Mouse (Mus musculus) gastrocnemius, adult 2 months (tissue): ENCODE data around the gene Lrrc42. TPM values are rescaled to one million over a fixed set of nuclear protein-coding genes. Genes with fewer than 3 reads are reported as not detected.
A peak's percentile ranks its signal among the peaks of the same experiment; 100 is the strongest.

Experiments used
- DNase-seq: peaks from one replicate; pipeline ENCODE4 v3.0.0; 2022
- H3K27ac ChIP-seq: fragments of 200-600 bp; 2 replicates; pipeline ENCODE4 v1.8.1; 2022; ENCODE audit warnings: mild to moderate bottlenecking
- H3K4me3 ChIP-seq: fragments of 200-600 bp; 2 replicates; pipeline ENCODE4 v1.8.1; 2022; ENCODE audit warnings: mild to moderate bottlenecking, moderate library complexity
- CTCF ChIP-seq: fragments of 200-600 bp; IDR thresholded peaks from 2 replicates; pipeline ENCODE4 v1.8.1; 2022; ENCODE audit warnings: antibody characterized with exemption, mild to moderate bottlenecking, moderate library complexity
- intact Hi-C: fragments of 180-260 bp; cut with DNase I; formaldehyde crosslinking; loops from one replicate; pipeline ENCODE4 v1.15.1; 2025
- total RNA-seq, 2 experiments: library from RNA; stranded (reverse); gene quantifications; 2 replicates each; pipeline ENCODE4 v1.2.3; 2021

Lrrc42 gene
- total RNA-seq, 2 experiments from 2014 or later: 8.0 to 8.2 TPM

GRCm38 (mm10) chr4:107245368-107245767 is 8.0 kb downstream of the Lrrc42 start:
- Histone ChIP-seq H3K4me3 (no peak overlapping the region), H3K27ac (no peak overlapping the region)
- intact Hi-C loops: no loop called here
- TF ChIP-seq CTCF: no peak
- DNase-seq: no peak

GRCm38 (mm10) chr4:107243365-107244333 is 9.7 kb downstream of the Lrrc42 start:
- DNase-seq: no peak
- TF ChIP-seq CTCF: no peak
- Histone ChIP-seq H3K27ac (peak overlapping the region; percentile 16; the same call in 1 of the 2 replicates), H3K4me3 (no peak overlapping the region)
- intact Hi-C loops: loop anchor here (5.0 kb wide), 1 partner anchor 46 kb away; no protein-coding TSS in a partner anchor

- intact Hi-C loops: loop anchor here (5.0 kb wide), 1 partner anchor 43 kb away; no protein-coding TSS in a partner anchor
- Histone ChIP-seq H3K4me3 (no peak overlapping the region), H3K27ac (no peak overlapping the region)
- DNase-seq: no peak
- no peak for TF ChIP-seq CTCF
Measured at GRCm38 (mm10) chr4:107240196-107240595, 13.1 kb downstream of the Lrrc42 start.

- intact Hi-C loops: no loop called here
- Histone ChIP-seq H3K27ac (no peak overlapping the region), H3K4me3 (no peak overlapping the region)
- no peak for TF ChIP-seq CTCF
- DNase-seq: no peak
Measured at GRCm38 (mm10) chr4:107238253-107238652, 15.1 kb downstream of the Lrrc42 start.

- H3K27ac ChIP-seq: no peak overlapping the region
- no peak for DNase-seq
- intact Hi-C loops: no loop called here
Measured at GRCm38 (mm10) chr4:107232219-107232618, 21.1 kb downstream of the Lrrc42 start.

GRCm38 (mm10) chr4:107226313-107226712 is 27.0 kb downstream of the Lrrc42 start:
- intact Hi-C loops: no loop called here
- no peak for TF ChIP-seq CTCF

More at GRCm38 (mm10) chr4:107232219-107232618, 21.1 kb downstream of the Lrrc42 start:
- no peak for TF ChIP-seq CTCF
- no peak overlapping the region for H3K4me3 ChIP-seq

GRCm38 (mm10) chr4:107223225-107224204 is 29.8 kb downstream of the Lrrc42 start:
- DNase-seq: peak; percentile 73
- H3K4me3 ChIP-seq: no peak overlapping the region
- TF ChIP-seq CTCF: no peak
- intact Hi-C loops: no loop called here
- H3K27ac ChIP-seq: no peak overlapping the region

More at GRCm38 (mm10) chr4:107226313-107226712, 27.0 kb downstream of the Lrrc42 start:
- no peak overlapping the region for H3K27ac ChIP-seq
- no peak overlapping the region for H3K4me3 ChIP-seq
- DNase-seq: no peak

GRCm38 (mm10) chr4:107221524-107221923 is 31.8 kb downstream of the Lrrc42 start:
- intact Hi-C loops: no loop called here
- DNase-seq: no peak
- TF ChIP-seq CTCF: no peak
- no peak overlapping the region for H3K4me3 ChIP-seq
- H3K27ac ChIP-seq: no peak overlapping the region

- intact Hi-C loops: no loop called here
- no peak for DNase-seq
- H3K27ac ChIP-seq: no peak overlapping the region
- H3K4me3 ChIP-seq: no peak overlapping the region
- no peak for TF ChIP-seq CTCF
Measured at GRCm38 (mm10) chr4:107217574-107217973, 35.8 kb downstream of the Lrrc42 start.

GRCm38 (mm10) chr4:107213279-107214011 is 39.9 kb downstream of the Lrrc42 start:
- H3K27ac ChIP-seq: no peak overlapping the region
- no peak for TF ChIP-seq CTCF
- intact Hi-C loops: no loop called here
- no peak for DNase-seq
- H3K4me3 ChIP-seq: no peak overlapping the region

GRCm38 (mm10) chr4:107211936-107212335 is 41.4 kb downstream of the Lrrc42 start:
- intact Hi-C loops: no loop called here
- H3K27ac ChIP-seq: no peak overlapping the region
- no peak for TF ChIP-seq CTCF
- no peak for DNase-seq
- H3K4me3 ChIP-seq: no peak overlapping the region

- Histone ChIP-seq H3K27ac (no peak overlapping the region), H3K4me3 (no peak overlapping the region)
- TF ChIP-seq CTCF: no peak
- intact Hi-C loops: no loop called here
- DNase-seq: no peak
Measured at GRCm38 (mm10) chr4:107211465-107211864, 41.9 kb downstream of the Lrrc42 start.
